Mouse (Mus musculus) frontal cortex, adult 2 months (tissue): ENCODE measurements around the gene Gm10643. TPM values are rescaled to one million over a fixed set of nuclear protein-coding genes. Genes with fewer than 3 reads are reported as not detected.

Experiments used
- DNase-seq, 2 experiments: peaks; one replicate each; pipeline ENCODE4 v3.0.0; 2022; ENCODE audit warnings: low spot score in 1 of 2; ENCODE audit errors: extremely low spot score in 1 of 2
- polyA plus RNA-seq: library from polyadenylated mRNA; depleted of rRNA; stranded (reverse); fragments of >200 nt; gene quantifications from 2 replicates; pipeline ENCODE4 v1.2.3, GENCODE M21; 2012

Gm10643 gene
- polyA plus RNA-seq, 1 experiment = 5.3 TPM

GRCm38 (mm10) chr8:84072321-84072720 is 7.4 kb upstream of the Gm10643 start:
- no peak for DNase-seq

- DNase-seq = no peak
Measured at GRCm38 (mm10) chr8:84071921-84072320, 7.0 kb upstream of the Gm10643 start.

GRCm38 (mm10) chr8:84070667-84071066 is 5.7 kb upstream of the Gm10643 start:
- DNase-seq = peak; percentile 73 to 76

GRCm38 (mm10) chr8:84070241-84070640 is 5.3 kb upstream of the Gm10643 start:
- no peak for DNase-seq

GRCm38 (mm10) chr8:84069750-84070149 is 4.8 kb upstream of the Gm10643 start:
- no peak for DNase-seq

GRCm38 (mm10) chr8:84069169-84069568 is 4.2 kb upstream of the Gm10643 start:
- DNase-seq = no peak

GRCm38 (mm10) chr8:84068316-84069035 is 3.5 kb upstream of the Gm10643 start:
- no peak for DNase-seq

- no peak for DNase-seq
Measured at GRCm38 (mm10) chr8:84067911-84068310, 3.0 kb upstream of the Gm10643 start.

- DNase-seq = peak; percentile 85 to 96
Measured at GRCm38 (mm10) chr8:84067047-84067573, 2.2 kb upstream of the Gm10643 start.

GRCm38 (mm10) chr8:84066291-84066930 is 1.5 kb upstream of the Gm10643 start, which contains the start of gene Rfx1:
Rfx1 (plus strand) TSS chr8:84066834.
- peak; percentile 100 for DNase-seq

GRCm38 (mm10) chr8:84065457-84066072 is 628 bp upstream of the Gm10643 start:
- DNase-seq = no peak

GRCm38 (mm10) chr8:84063861-84064610 is 901 bp downstream of the Gm10643 start:
- DNase-seq = no peak

- no peak for DNase-seq
Measured at GRCm38 (mm10) chr8:84060245-84060644, 4.7 kb downstream of the Gm10643 start.

- no peak for DNase-seq
Measured at GRCm38 (mm10) chr8:84059226-84059625, 5.7 kb downstream of the Gm10643 start.

GRCm38 (mm10) chr8:84057827-84058226 is 7.1 kb downstream of the Gm10643 start:
- DNase-seq = no peak

GRCm38 (mm10) chr8:84053229-84053628 is 11.7 kb downstream of the Gm10643 start:
- no peak for DNase-seq

GRCm38 (mm10) chr8:84052746-84053145 is 12.2 kb downstream of the Gm10643 start:
- no peak for DNase-seq

- no peak for DNase-seq
Measured at GRCm38 (mm10) chr8:84048171-84048570, 16.8 kb downstream of the Gm10643 start.

GRCm38 (mm10) chr8:84046505-84046904 is 18.4 kb downstream of the Gm10643 start:
- no peak for DNase-seq

GRCm38 (mm10) chr8:84044900-84045299 is 20.0 kb downstream of the Gm10643 start, which contains the start of gene Rln3:
Rln3 (minus strand) TSS chr8:84045000.
- DNase-seq = no peak

- no peak for DNase-seq
Measured at GRCm38 (mm10) chr8:84044103-84044502, 20.8 kb downstream of the Gm10643 start.
